Mouse (Mus musculus): ENCODE data around the gene Ccl25.

GRCm38 (mm10) chr8:4349335-4349734 is 24.3 kb downstream of the Ccl25 start:
- TF ChIP-seq POLR2A (IDR thresholded peaks at IDR 0.05; ENCODE audit: insufficient read depth, low read depth, low read length) (no peak), CTCF (IDR thresholded peaks at IDR 0.05; ENCODE audit: insufficient read depth, low read depth, low read length) (no peak)
